Mouse (Mus musculus): ENCODE data around the gene Sytl1. TPM values are rescaled to one million over a fixed set of nuclear protein-coding genes. Genes with fewer than 3 reads are reported as not detected.

Gene Sytl1
- polyA plus RNA-seq, 1 experiment from 2014 or later, result 1.5 TPM

DNA sequence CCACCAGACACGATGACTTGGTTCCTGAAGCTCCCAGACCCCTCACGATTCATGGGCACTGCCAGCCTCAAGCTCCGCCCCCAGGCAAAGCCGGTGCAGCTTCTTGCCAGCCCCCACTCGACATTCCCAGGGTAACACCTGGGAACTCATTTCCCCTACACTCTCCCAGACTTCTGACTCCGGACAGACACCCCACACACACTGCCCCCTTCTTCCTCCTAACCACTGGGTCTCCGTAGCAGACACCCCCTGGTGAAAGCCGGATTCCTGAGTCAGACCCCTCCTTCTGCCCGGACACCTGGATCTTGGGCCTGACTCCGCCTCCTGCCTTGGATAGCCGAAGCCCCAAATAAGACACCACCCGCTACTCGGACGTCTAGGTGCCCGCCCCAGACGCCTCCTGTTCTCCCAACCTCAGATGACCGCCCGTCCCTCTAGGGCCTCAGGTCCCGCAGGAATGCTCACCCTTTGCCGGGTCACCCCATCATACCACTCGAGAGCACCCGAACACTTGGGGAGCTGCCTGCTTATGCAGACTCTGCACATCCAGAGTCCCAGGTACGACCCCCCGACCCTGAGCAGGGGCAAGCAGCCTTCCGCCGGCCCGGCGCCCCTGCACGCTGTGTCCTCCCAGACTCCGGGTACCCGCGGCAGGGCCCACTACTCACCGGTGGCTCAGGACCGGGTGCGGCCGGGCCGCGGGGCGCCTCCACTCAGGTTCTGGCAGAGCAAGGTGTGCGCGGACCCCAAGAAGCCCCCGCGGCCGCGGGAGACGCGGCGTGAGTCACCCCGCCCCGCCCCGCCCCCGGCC is 51.0 kb downstream of the Sytl1 start, which contains the start of the genes Cd164l2 and Gpr3:
TSS of gene Cd164l2 (plus strand) at position 381 of the 811 bp plus-strand sequence.
TSS of gene Gpr3 (minus strand) at position 786 of the 811 bp plus-strand sequence.
- Histone ChIP-seq H3K4me2 (ENCODE audit: low read depth, low read length, severe bottlenecking) (peak within 1 kb of the TSS; percentile 95), H3K9ac (ENCODE audit: low read length) (peak within 1 kb of the TSS; percentile 48), H3K4me3 (ENCODE audit: low read depth, low read length) (peak within 1 kb of the TSS; percentile 65), H3K9me3 (ENCODE audit: control insufficient read depth, low read length) (no peaks in the 10 kb centered on the region), H3K4me1 (replicated peaks; ENCODE audit: control insufficient read depth, insufficient read depth, low read length) (peaks cover 14% of the 10 kb centered on the region), H3K27ac (ENCODE audit: low read depth, low read length) (no peak within 1 kb of the TSS), H3K27me3 (ENCODE audit: control insufficient read depth, insufficient read depth, low read length) (peaks cover 34% of the 10 kb centered on the region), H3K36me3 (ENCODE audit: control insufficient read depth, insufficient read depth, low read length) (no peaks in the 10 kb centered on the region)
- peak; percentile 67 for ATAC-seq (replicated peaks; ENCODE audit: low FRiP score)
- 2% methylated on average over 46 of the region's 52 CpGs for WGBS
- DNase-seq (ENCODE audit: low spot score), result no peak

DNA sequence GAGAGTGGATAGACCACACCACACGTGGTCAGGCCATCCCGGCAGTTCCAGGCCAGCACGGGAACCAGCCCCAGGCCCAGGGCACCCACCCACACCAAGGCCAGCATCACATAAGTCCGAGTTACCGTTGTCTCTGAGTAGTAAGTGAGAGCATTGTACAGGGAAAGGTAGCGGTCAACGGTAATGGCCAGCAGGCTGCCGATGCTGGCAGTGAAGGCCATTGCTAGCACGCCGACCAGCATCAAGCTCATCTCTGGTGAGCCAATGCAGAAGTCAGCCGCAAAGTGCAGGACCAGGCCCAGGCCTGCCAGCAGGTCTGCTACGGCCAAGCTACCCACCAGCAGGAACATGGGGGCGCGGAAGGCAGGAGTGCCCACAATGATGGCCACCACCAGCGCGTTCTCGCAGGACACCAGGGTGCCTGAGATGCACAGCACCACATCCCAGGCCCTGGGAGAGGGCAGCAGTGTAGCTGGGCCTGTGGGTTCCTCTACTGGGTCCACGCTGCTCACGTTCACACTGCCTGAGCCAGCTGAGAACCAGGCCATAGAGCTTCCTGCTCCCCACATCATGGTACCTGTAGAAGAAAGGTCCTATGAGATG is 52.0 kb downstream of the Sytl1 start:
- no peak overlapping the region for H3K4me2 ChIP-seq (ENCODE audit: low read depth, low read length, severe bottlenecking)
- H3K9me3 ChIP-seq (ENCODE audit: control insufficient read depth, low read length), result no peaks in the 10 kb centered on the region
- DNase-seq (ENCODE audit: low spot score) (no peak), ATAC-seq (replicated peaks; ENCODE audit: low FRiP score) (no peak)
- H3K4me1 ChIP-seq (replicated peaks; ENCODE audit: control insufficient read depth, insufficient read depth, low read length), result peaks cover 14% of the 10 kb centered on the region
- 92% methylated on average over 19 of the region's 19 CpGs for WGBS
- H3K27ac ChIP-seq (ENCODE audit: low read depth, low read length), result no peak overlapping the region
- no peaks in the 10 kb centered on the region for H3K36me3 ChIP-seq (ENCODE audit: control insufficient read depth, insufficient read depth, low read length)
- H3K9ac ChIP-seq (ENCODE audit: low read length), result no peak overlapping the region
- peaks cover 34% of the 10 kb centered on the region for H3K27me3 ChIP-seq (ENCODE audit: control insufficient read depth, insufficient read depth, low read length)
- H3K4me3 ChIP-seq (ENCODE audit: low read depth, low read length), result no peak overlapping the region

DNA sequence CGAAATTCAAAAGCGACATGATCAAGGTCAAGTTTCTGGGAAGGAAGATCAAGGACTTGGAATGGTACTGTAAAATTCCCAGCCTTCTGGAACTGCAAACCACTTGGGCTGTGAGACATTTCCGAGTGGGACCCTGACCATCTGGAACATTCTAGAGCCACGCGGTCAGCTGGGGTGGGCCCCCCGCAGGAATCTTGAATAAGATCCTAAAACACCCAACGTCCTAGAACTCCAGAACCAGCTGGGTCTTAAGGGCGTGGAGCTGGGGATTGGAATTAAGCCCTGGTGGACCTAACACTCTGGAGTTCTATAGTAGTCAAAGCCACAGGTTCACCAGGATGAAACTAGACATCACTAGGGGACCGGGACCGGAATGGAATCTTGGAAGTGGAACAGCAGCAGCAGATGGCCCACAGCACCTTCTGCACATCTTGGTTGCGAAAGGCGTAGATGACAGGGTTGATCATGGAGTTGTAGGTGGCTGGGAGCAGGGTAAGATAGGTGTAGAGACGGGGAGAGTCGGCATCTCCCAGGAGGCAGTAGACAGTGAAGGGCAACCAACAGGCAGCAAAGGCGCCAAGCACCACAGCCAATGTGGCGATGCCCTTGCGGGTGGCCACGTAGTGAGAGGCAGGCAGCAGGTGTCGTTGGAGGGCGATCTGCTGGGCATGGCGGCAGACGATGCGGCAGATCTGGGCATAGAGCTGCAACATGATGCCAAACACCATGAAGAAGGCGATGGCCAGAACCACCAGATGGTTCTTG is 52.7 kb downstream of the Sytl1 start:
- no peak for ATAC-seq (replicated peaks; ENCODE audit: low FRiP score)
- no peak for DNase-seq (ENCODE audit: low spot score)
- Histone ChIP-seq H3K36me3 (ENCODE audit: control insufficient read depth, insufficient read depth, low read length) (no peaks in the 10 kb centered on the region), H3K4me1 (replicated peaks; ENCODE audit: control insufficient read depth, insufficient read depth, low read length) (peaks cover 14% of the 10 kb centered on the region), H3K9me3 (ENCODE audit: control insufficient read depth, low read length) (no peaks in the 10 kb centered on the region), H3K27me3 (ENCODE audit: control insufficient read depth, insufficient read depth, low read length) (peaks cover 34% of the 10 kb centered on the region), H3K27ac (ENCODE audit: low read depth, low read length) (no peak overlapping the region), H3K9ac (ENCODE audit: low read length) (no peak overlapping the region), H3K4me2 (ENCODE audit: low read depth, low read length, severe bottlenecking) (no peak overlapping the region), H3K4me3 (ENCODE audit: low read depth, low read length) (no peak overlapping the region)
- WGBS, result 91% methylated on average over 24 of the region's 24 CpGs

DNA sequence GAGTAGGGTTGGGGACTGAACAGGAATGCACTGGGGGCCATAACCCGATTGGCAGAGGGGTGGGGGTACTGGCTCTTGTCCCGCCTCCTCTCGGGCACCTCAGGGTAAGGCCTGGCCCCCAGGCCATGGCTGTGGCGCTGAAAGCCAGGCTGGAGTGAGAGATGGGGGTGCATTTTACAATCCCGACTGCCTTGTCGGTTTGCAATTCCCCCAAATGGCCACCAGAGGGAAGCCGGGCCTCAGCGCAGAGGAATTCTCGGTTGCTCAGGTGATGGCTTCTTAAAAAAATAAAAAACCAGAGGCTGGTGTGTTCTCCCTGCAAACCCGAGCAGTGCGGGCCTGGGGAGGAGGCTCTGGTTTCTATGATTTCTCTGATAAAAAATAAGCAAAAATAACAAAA is 53.5 kb downstream of the Sytl1 start:
- Histone ChIP-seq H3K4me3 (ENCODE audit: low read depth, low read length) (no peak overlapping the region), H3K36me3 (ENCODE audit: control insufficient read depth, insufficient read depth, low read length) (no peaks in the 10 kb centered on the region), H3K27me3 (ENCODE audit: control insufficient read depth, insufficient read depth, low read length) (peaks cover 32% of the 10 kb centered on the region), H3K9ac (ENCODE audit: low read length) (no peak overlapping the region), H3K27ac (ENCODE audit: low read depth, low read length) (no peak overlapping the region), H3K4me2 (ENCODE audit: low read depth, low read length, severe bottlenecking) (no peak overlapping the region), H3K9me3 (ENCODE audit: control insufficient read depth, low read length) (no peaks in the 10 kb centered on the region), H3K4me1 (replicated peaks; ENCODE audit: control insufficient read depth, insufficient read depth, low read length) (peaks cover 14% of the 10 kb centered on the region)
- no peak for ATAC-seq (replicated peaks; ENCODE audit: low FRiP score)
- WGBS, result 4% methylated on average over 11 of the region's 11 CpGs
- peak; percentile 77 for DNase-seq (ENCODE audit: low spot score)

DNA sequence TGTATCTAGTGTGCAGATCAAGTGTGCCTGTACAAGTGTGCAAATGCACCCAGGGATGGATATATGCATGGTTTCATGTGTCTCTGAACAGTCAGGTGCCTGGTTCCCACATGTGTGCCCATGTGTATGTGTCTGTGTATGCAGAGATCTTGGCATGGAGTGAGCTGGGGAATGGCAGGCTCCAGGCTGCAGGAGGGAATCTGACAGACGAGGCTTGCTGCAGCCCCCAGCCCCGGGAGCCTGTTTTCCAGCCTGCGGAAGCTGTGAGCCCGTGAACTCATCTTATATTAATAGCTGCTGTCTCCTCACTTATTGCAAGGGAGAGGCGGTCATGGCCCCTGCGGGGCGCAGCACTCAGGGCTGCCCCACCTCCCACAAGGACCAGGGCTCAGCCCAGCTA is 58.5 kb downstream of the Sytl1 start:
- no peak overlapping the region for H3K4me2 ChIP-seq (ENCODE audit: low read depth, low read length, severe bottlenecking)
- no peak overlapping the region for H3K9ac ChIP-seq (ENCODE audit: low read length)
- 52% methylated on average over 7 of the region's 7 CpGs for WGBS
- H3K9me3 ChIP-seq (ENCODE audit: control insufficient read depth, low read length), result no peaks in the 10 kb centered on the region
- no peak overlapping the region for H3K4me3 ChIP-seq (ENCODE audit: low read depth, low read length)
- H3K27me3 ChIP-seq (ENCODE audit: control insufficient read depth, insufficient read depth, low read length), result no peaks in the 10 kb centered on the region; the same call in 1 of the 2 replicates
- DNase-seq (ENCODE audit: low spot score) (no peak), ATAC-seq (replicated peaks; ENCODE audit: low FRiP score) (no peak)
- H3K4me1 ChIP-seq (replicated peaks; ENCODE audit: control insufficient read depth, insufficient read depth, low read length), result peaks cover 10% of the 10 kb centered on the region; the same call in 1 of the 2 replicates
- no peaks in the 10 kb centered on the region for H3K36me3 ChIP-seq (ENCODE audit: control insufficient read depth, insufficient read depth, low read length)
- 0 out of 2 replicates have a peak overlapping the region, but pooled peaks have one; percentile 12 for H3K27ac ChIP-seq (ENCODE audit: low read depth, low read length)

DNA sequence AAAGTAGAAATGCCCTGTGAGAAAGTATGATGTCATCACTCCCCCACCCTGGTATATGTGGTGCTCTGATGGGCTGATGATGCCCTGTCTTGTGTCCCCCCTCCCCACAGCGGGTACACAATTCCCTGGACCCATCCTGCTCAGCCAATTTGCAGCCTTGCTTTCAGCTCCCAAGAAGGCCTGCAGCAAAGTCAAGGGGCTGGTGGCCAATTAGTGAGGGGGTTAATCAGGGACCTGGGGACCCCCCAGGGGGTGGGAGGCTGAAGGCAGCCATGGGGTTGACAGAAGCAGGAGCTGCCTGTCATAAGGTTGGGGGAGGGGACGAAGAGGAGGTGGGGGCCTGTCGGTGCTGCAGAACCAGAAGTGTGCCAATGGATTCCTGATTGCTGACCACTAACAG is 59.3 kb downstream of the Sytl1 start:
- Histone ChIP-seq H3K27me3 (ENCODE audit: control insufficient read depth, insufficient read depth, low read length) (no peaks in the 10 kb centered on the region; the same call in 1 of the 2 replicates), H3K4me1 (replicated peaks; ENCODE audit: control insufficient read depth, insufficient read depth, low read length) (peaks cover 14% of the 10 kb centered on the region)
- no peak for ATAC-seq (replicated peaks; ENCODE audit: low FRiP score)

More for the DNA sequence above, 59.3 kb downstream of the Sytl1 start:
- Histone ChIP-seq H3K9ac (ENCODE audit: low read length) (no peak overlapping the region), H3K27ac (ENCODE audit: low read depth, low read length) (no peak overlapping the region), H3K4me3 (ENCODE audit: low read depth, low read length) (no peak overlapping the region), H3K36me3 (ENCODE audit: control insufficient read depth, insufficient read depth, low read length) (no peaks in the 10 kb centered on the region), H3K4me2 (ENCODE audit: low read depth, low read length, severe bottlenecking) (no peak overlapping the region), H3K9me3 (ENCODE audit: control insufficient read depth, low read length) (no peaks in the 10 kb centered on the region)
- no peak for DNase-seq (ENCODE audit: low spot score)
- 66% methylated on average over 3 of the region's 3 CpGs for WGBS

Other genes with a start within 250 kb of the Sytl1 start
- 28.8 and 33.2 TPM in 2 replicates for gene Wasf2, start 132.6 kb downstream of the Sytl1 start, polyA plus RNA-seq (2014; fragmentation: Nextera tagmentation; extraction: Ambion mirVana)
- not detected in 2 replicates for gene Cd164l2, start 51.0 kb downstream of the Sytl1 start, polyA plus RNA-seq (2014; fragmentation: Nextera tagmentation; extraction: Ambion mirVana)
- gene Gpr3, start 50.6 kb downstream of the Sytl1 start, polyA plus RNA-seq (2014; fragmentation: Nextera tagmentation; extraction: Ambion mirVana), result 0.37 TPM in 1 of 2 replicates, not detected in the other
- gene Map3k6, start 22.3 kb downstream of the Sytl1 start, polyA plus RNA-seq (2014; fragmentation: Nextera tagmentation; extraction: Ambion mirVana), result 1.2 and 3.0 TPM in 2 replicates
- gene Tmem222, start 14.7 kb upstream of the Sytl1 start, polyA plus RNA-seq (2014; fragmentation: Nextera tagmentation; extraction: Ambion mirVana), result 80.6 and 90.9 TPM in 2 replicates
- 21.0 and 24.7 TPM in 2 replicates for gene Wdtc1, start 90.4 kb upstream of the Sytl1 start, polyA plus RNA-seq (2014; fragmentation: Nextera tagmentation; extraction: Ambion mirVana)
- 7.4 and 9.4 TPM in 2 replicates for gene Slc9a1, start 106.6 kb upstream of the Sytl1 start, polyA plus RNA-seq (2014; fragmentation: Nextera tagmentation; extraction: Ambion mirVana)
- gene Tent5b, start 217.0 kb upstream of the Sytl1 start, polyA plus RNA-seq (2014; fragmentation: Nextera tagmentation; extraction: Ambion mirVana), result 0.76 and 0.80 TPM in 2 replicates
- gene Trnp1, start 235.4 kb upstream of the Sytl1 start, polyA plus RNA-seq (2014; fragmentation: Nextera tagmentation; extraction: Ambion mirVana), result 1.8 and 1.9 TPM in 2 replicates